Mouse (Mus musculus) ES-E14 (cell line): Measurements from ENCODE around the gene Morc1. TPM values are rescaled to one million over a fixed set of nuclear protein-coding genes. Genes with fewer than 3 reads are reported as not detected.

Experiments
- DNase-seq: peaks from one replicate; pipeline ENCODE4 v3.0.0-alpha.2; 2013; ENCODE audit warnings: low read depth, low spot score
- H3K27ac ChIP-seq: 2 replicates; pipeline ENCODE4 v1.5.1; 2012; ENCODE audit warnings: low read depth, mild to moderate bottlenecking, low read length, moderate library complexity, mixed read lengths; ENCODE audit not compliant: poor library complexity, insufficient read depth, severe bottlenecking
- H3K36me3 ChIP-seq: 2 replicates; pipeline ENCODE4 v1.6.1; 2012; ENCODE audit warnings: mild to moderate bottlenecking, low read length, moderate library complexity, mixed read lengths; ENCODE audit not compliant: control insufficient read depth, poor library complexity, insufficient read depth, severe bottlenecking
- H3K4me1 ChIP-seq, 2 experiments: fragments of 150-350 bp in 1 of 2; sonication (generic) in 1 of 2; 2 replicates each; pipeline ENCODE4 v1.6.1; 2012; ENCODE audit warnings: low read length in 2 of 2, mild to moderate bottlenecking in 1 of 2, mixed read lengths in 1 of 2; ENCODE audit not compliant: control insufficient read depth in 2 of 2, insufficient read depth in 2 of 2, poor library complexity in 1 of 2
- H3K4me3 ChIP-seq, 2 experiments: fragments of 150-350 bp in 1 of 2; sonication (generic) in 1 of 2; 2 replicates each; pipeline ENCODE4 v1.5.1; 2012; ENCODE audit warnings: low read length in 2 of 2, low read depth in 1 of 2, mild to moderate bottlenecking in 1 of 2, mixed read lengths in 1 of 2; ENCODE audit not compliant: insufficient read depth in 1 of 2, poor library complexity in 1 of 2, severe bottlenecking in 1 of 2
- H3K9ac ChIP-seq: 2 replicates; pipeline ENCODE4 v1.6.1; 2012; ENCODE audit warnings: low read depth, mild to moderate bottlenecking, low read length, mixed read lengths; ENCODE audit not compliant: poor library complexity, insufficient read depth, severe bottlenecking
- H3K9me3 ChIP-seq: fragments of 150-350 bp; sonication (generic); 2 replicates; pipeline ENCODE4 v1.6.1; 2012; ENCODE audit warnings: low read depth, mild to moderate bottlenecking, low read length; ENCODE audit not compliant: control insufficient read depth, insufficient read depth
- CHD2 ChIP-seq: IDR thresholded peaks from 2 replicates; pipeline ENCODE4 v1.6.1; 2014; ENCODE audit warnings: mild to moderate bottlenecking, low read depth, low read length, inconsistent platforms
- HCFC1 ChIP-seq: IDR thresholded peaks from 2 replicates; pipeline ENCODE4 v1.6.1; 2012; ENCODE audit warnings: low read length, inconsistent platforms, borderline replicate concordance; ENCODE audit not compliant: insufficient read depth
- MAFK ChIP-seq: IDR thresholded peaks from 2 replicates; pipeline ENCODE4 v1.6.1; 2014; ENCODE audit warnings: mild to moderate bottlenecking, low read depth, low read length, inconsistent platforms; ENCODE audit not compliant: insufficient read depth
- ZC3H11A ChIP-seq: IDR thresholded peaks from 2 replicates; pipeline ENCODE4 v1.6.1; 2012; ENCODE audit warnings: low read depth, mild to moderate bottlenecking, inconsistent platforms, low read length, borderline replicate concordance
- ZNF384 ChIP-seq: IDR thresholded peaks from 2 replicates; pipeline ENCODE4 v1.6.1; 2012; ENCODE audit warnings: low read depth, low read length, inconsistent platforms
- in situ Hi-C, 2 experiments: fragments of 600-800 bp; cut with MboI; formaldehyde crosslinking; loops; one replicate each; pipeline ENCODE4 v1.15.1; 2025; ENCODE audit warnings: low sequenced_read_pairs in 2 of 2, inconsistent platforms in 1 of 2; ENCODE audit not compliant: unreplicated experiment in 2 of 2
- total RNA-seq: library from RNA; depleted of rRNA; stranded (reverse); fragments of 300-350 nt; gene quantifications from 2 replicates; pipeline ENCODE4 v1.2.3, GENCODE M21; 2012

The Morc1 gene
- total RNA-seq, 1 experiment, result 51.4 TPM

GRCm38 (mm10) chr16:48630466-48630865, 199.4 kb downstream of the Morc1 start:
- Histone ChIP-seq H3K27ac (peak overlapping the region; percentile 36; the same call in 1 of the 2 replicates), H3K4me1 (peaks cover 5 to 6% of the 10 kb centered on the region in 2 experiments; a peak in 2 of 4 replicates), H3K9ac (peak overlapping the region; percentile 38; the same call in 1 of the 2 replicates), H3K9me3 (no peaks in the 10 kb centered on the region), H3K36me3 (peaks cover 13% of the 10 kb centered on the region), H3K4me3 (no peak overlapping the region)
- DNase-seq, result no peak
- TF ChIP-seq HCFC1 (no peak), ZNF384 (no peak), ZC3H11A (no peak)
- in situ Hi-C loops, result no loop called here

- Histone ChIP-seq H3K27ac (no peak overlapping the region), H3K9ac (no peak overlapping the region), H3K4me3 (no peak overlapping the region), H3K36me3 (peaks cover 7% of the 10 kb centered on the region), H3K4me1 (peaks cover 5 to 6% of the 10 kb centered on the region in 2 experiments; a peak in 2 of 4 replicates), H3K9me3 (no peaks in the 10 kb centered on the region)
- DNase-seq, result no peak
- no peak for TF ChIP-seq CHD2
- TF ChIP-seq ZNF384, result no peak
- TF ChIP-seq MAFK, result no peak
- TF ChIP-seq HCFC1, result no peak
- TF ChIP-seq ZC3H11A, result no peak
- in situ Hi-C loops, result no loop called here
Observed at GRCm38 (mm10) chr16:48632351-48632750, 201.3 kb downstream of the Morc1 start.

- in situ Hi-C loops, result no loop called here
- TF ChIP-seq MAFK (no peak), ZC3H11A (no peak), HCFC1 (no peak), ZNF384 (no peak), CHD2 (no peak)
- H3K27ac ChIP-seq, result no peak overlapping the region
- DNase-seq, result no peak
- H3K9ac ChIP-seq, result no peak overlapping the region
- H3K4me3 ChIP-seq, result no peak overlapping the region
- H3K9me3 ChIP-seq, result no peaks in the 10 kb centered on the region
- no peaks in the 10 kb centered on the region for H3K4me1 ChIP-seq
- no peaks in the 10 kb centered on the region for H3K36me3 ChIP-seq
Observed at GRCm38 (mm10) chr16:48646246-48646645, 215.2 kb downstream of the Morc1 start.

- Histone ChIP-seq H3K27ac (no peak overlapping the region), H3K4me1 (peaks cover 0 to 3% of the 10 kb centered on the region in 2 experiments; a peak in 1 of 4 replicates), H3K9me3 (no peaks in the 10 kb centered on the region), H3K36me3 (no peaks in the 10 kb centered on the region), H3K4me3 (no peak overlapping the region), H3K9ac (no peak overlapping the region)
- no peak for TF ChIP-seq CHD2
- TF ChIP-seq ZC3H11A, result no peak
- no peak for TF ChIP-seq ZNF384
- TF ChIP-seq HCFC1, result no peak
- TF ChIP-seq MAFK, result no peak
- DNase-seq, result no peak
- in situ Hi-C loops, result no loop called here
Observed at GRCm38 (mm10) chr16:48671696-48672095, 240.7 kb downstream of the Morc1 start.

GRCm38 (mm10) chr16:48672664-48673063, 241.6 kb downstream of the Morc1 start:
- no peak for DNase-seq
- no peaks in the 10 kb centered on the region for H3K9me3 ChIP-seq
- no peaks in the 10 kb centered on the region for H3K36me3 ChIP-seq
- H3K27ac ChIP-seq, result no peak overlapping the region
- peaks cover 0 to 3% of the 10 kb centered on the region in 2 experiments; a peak in 1 of 4 replicates for H3K4me1 ChIP-seq
- H3K9ac ChIP-seq, result no peak overlapping the region
- TF ChIP-seq CHD2, result no peak
- TF ChIP-seq ZNF384, result no peak
- TF ChIP-seq MAFK, result no peak
- no peak for TF ChIP-seq ZC3H11A
- no peak for TF ChIP-seq HCFC1
- H3K4me3 ChIP-seq, result no peak overlapping the region
- in situ Hi-C loops, result no loop called here
